Mouse (Mus musculus) liver, postnatal 0 days (tissue): ENCODE data around the gene Afg1l. TPM values are rescaled to one million over a fixed set of nuclear protein-coding genes. Genes with fewer than 3 reads are reported as not detected.
A peak's percentile ranks its signal among the peaks of the same experiment; 100 is the strongest.

ENCODE experiments used
- ATAC-seq: fragments of 200-750 bp; cut with Nextera tagmentation; 2 replicates; pipeline ENCODE4 v1.8.0; 2017; ENCODE audit warnings: mild to moderate bottlenecking, moderate library complexity
- DNase-seq: peaks from one replicate; pipeline ENCODE4 v3.0.0-alpha.2; 2016
- H3K27ac ChIP-seq: fragments of 300-500 bp; sonication (generic); 2 replicates; pipeline ENCODE4 v1.5.1; 2014; ENCODE audit warnings: antibody characterized with exemption, moderate library complexity, mild to moderate bottlenecking, low read depth
- H3K27me3 ChIP-seq: fragments of 300-500 bp; sonication (generic); 2 replicates; pipeline ENCODE4 v1.6.1; 2014; ENCODE audit warnings: low read length, control low read depth, mixed read lengths; ENCODE audit not compliant: insufficient read depth
- H3K36me3 ChIP-seq: fragments of 300-500 bp; sonication (generic); replicated peaks from 2 replicates; pipeline ENCODE4 v1.6.1; 2014; ENCODE audit warnings: mild to moderate bottlenecking, control low read depth, low read length, moderate library complexity, mixed read lengths; ENCODE audit not compliant: insufficient read depth
- H3K4me1 ChIP-seq: fragments of 300-500 bp; sonication (generic); 2 replicates; pipeline ENCODE4 v1.6.1; 2014; ENCODE audit warnings: antibody characterized with exemption, mild to moderate bottlenecking, control low read depth; ENCODE audit not compliant: insufficient read depth
- H3K4me2 ChIP-seq: fragments of 300-500 bp; sonication (generic); 2 replicates; pipeline ENCODE4 v1.6.1; 2014; ENCODE audit warnings: low read depth, mild to moderate bottlenecking, low read length, moderate library complexity, mixed read lengths
- H3K4me3 ChIP-seq: fragments of 300-500 bp; sonication (generic); 2 replicates; pipeline ENCODE4 v1.5.1; 2014; ENCODE audit warnings: low read depth, low read length
- H3K9ac ChIP-seq: fragments of 300-500 bp; sonication (generic); replicated peaks from 2 replicates; pipeline ENCODE4 v1.6.1; 2014; ENCODE audit warnings: mild to moderate bottlenecking, moderate library complexity
- H3K9me3 ChIP-seq: fragments of 300-500 bp; sonication (generic); 2 replicates; pipeline ENCODE4 v1.6.1; 2016; ENCODE audit warnings: mild to moderate bottlenecking, control low read depth, low read length, mixed read lengths
- CTCF ChIP-seq: sonication (generic); IDR thresholded peaks from 2 replicates; pipeline ENCODE4 v1.5.1; 2016; ENCODE audit warnings: antibody characterized with exemption, low read depth
- EP300 ChIP-seq: IDR thresholded peaks from 2 replicates; pipeline ENCODE4 v1.6.1; 2016; ENCODE audit warnings: antibody characterized with exemption, low read depth, mild to moderate bottlenecking
- WGBS: fragments of 180-500 bp; shearing (Covaris S2); extraction: QIAGEN DNeasy Blood & Tissue Kit; methylation state at CpG from one replicate; pipeline ENCODE4 v1.1.7; 2014; ENCODE audit not compliant: insufficient replicate concordance; 5-methylcytosine and 5-hydroxymethylcytosine counted together
- polyA plus RNA-seq: library from polyadenylated mRNA; unstranded; fragments of >200 nt; fragmentation: Nextera tagmentation; extraction: Ambion mirVana; gene quantifications from 2 replicates; pipeline ENCODE4 v1.2.1, GENCODE M21; 2015

Gene Afg1l
- polyA plus RNA-seq, 1 experiment from 2014 or later, result 2.9 TPM

- Histone ChIP-seq H3K4me3 (no peak overlapping the region), H3K4me1 (peaks cover 3% of the 10 kb centered on the region; the same call in 1 of the 2 replicates), H3K36me3 (no peaks in the 10 kb centered on the region), H3K27ac (no peak overlapping the region), H3K9me3 (no peaks in the 10 kb centered on the region), H3K9ac (no peak overlapping the region), H3K4me2 (no peak overlapping the region), H3K27me3 (no peaks in the 10 kb centered on the region)
- TF ChIP-seq EP300, result no peak
- no peak for TF ChIP-seq CTCF
- ATAC-seq (no peak), DNase-seq (no peak)
- WGBS, result 20% methylated on average over 4 of the region's 4 CpGs
Observed at GRCm38 (mm10) chr10:42293877-42294276, 184.5 kb downstream of the Afg1l start.

GRCm38 (mm10) chr10:42291360-42291759 is 187.0 kb downstream of the Afg1l start:
- Histone ChIP-seq H3K4me2 (no peak overlapping the region), H3K9ac (no peak overlapping the region), H3K27ac (no peak overlapping the region), H3K4me1 (peaks cover 3% of the 10 kb centered on the region; the same call in 1 of the 2 replicates), H3K4me3 (no peak overlapping the region), H3K36me3 (no peaks in the 10 kb centered on the region), H3K27me3 (no peaks in the 10 kb centered on the region), H3K9me3 (no peaks in the 10 kb centered on the region)
- DNase-seq (peak; percentile 79), ATAC-seq (peak; percentile 49)
- TF ChIP-seq EP300 (no peak), CTCF (peak; percentile 94)
- 61% methylated on average over 5 of the region's 5 CpGs for WGBS

- H3K4me3 ChIP-seq, result no peak overlapping the region
- no peak for ATAC-seq
- no peak for TF ChIP-seq EP300
- no peak for TF ChIP-seq CTCF
- no peak overlapping the region for H3K4me2 ChIP-seq
- no peaks in the 10 kb centered on the region for H3K27me3 ChIP-seq
- H3K4me1 ChIP-seq, result no peaks in the 10 kb centered on the region
- 60% methylated on average over 1 of the region's 1 CpGs for WGBS
- H3K9ac ChIP-seq, result no peak overlapping the region
- no peak for DNase-seq
- H3K27ac ChIP-seq, result no peak overlapping the region
- no peaks in the 10 kb centered on the region for H3K9me3 ChIP-seq
- H3K36me3 ChIP-seq, result no peaks in the 10 kb centered on the region
Observed at GRCm38 (mm10) chr10:42287666-42288065, 190.7 kb downstream of the Afg1l start.

- Histone ChIP-seq H3K36me3 (peaks cover 9% of the 10 kb centered on the region), H3K27me3 (peaks cover 3% of the 10 kb centered on the region; the same call in 1 of the 2 replicates), H3K9ac (peak overlapping the region; percentile 62), H3K4me2 (peak overlapping the region; percentile 100), H3K4me3 (peak overlapping the region; percentile 96), H3K9me3 (no peaks in the 10 kb centered on the region), H3K4me1 (peaks cover 14% of the 10 kb centered on the region), H3K27ac (peak overlapping the region; percentile 96)
- 3% methylated on average over 38 of the region's 38 CpGs for WGBS
- no peak for ATAC-seq
- no peak for DNase-seq
- no peak for TF ChIP-seq CTCF
- no peak for TF ChIP-seq EP300
Observed at GRCm38 (mm10) chr10:42278307-42278850, 200.0 kb downstream of the Afg1l start.

GRCm38 (mm10) chr10:42277476-42278306 is 200.7 kb downstream of the Afg1l start:
- WGBS, result under 1% methylated on average over 78 of the region's 78 CpGs
- ATAC-seq, result peak; percentile 83

More at GRCm38 (mm10) chr10:42277476-42278306, 200.7 kb downstream of the Afg1l start:
- peaks cover 21% of the 10 kb centered on the region for H3K4me1 ChIP-seq
- H3K9me3 ChIP-seq, result no peaks in the 10 kb centered on the region
- peak overlapping the region; percentile 100 for H3K4me2 ChIP-seq
- H3K4me3 ChIP-seq, result peak overlapping the region; percentile 96
- H3K27me3 ChIP-seq, result peaks cover 3% of the 10 kb centered on the region; the same call in 1 of the 2 replicates
- peak overlapping the region; percentile 96 for H3K27ac ChIP-seq
- H3K9ac ChIP-seq, result peak overlapping the region; percentile 95
- DNase-seq, result peak; percentile 97
- no peak for TF ChIP-seq EP300
- TF ChIP-seq CTCF, result no peak
- H3K36me3 ChIP-seq, result peaks cover 15% of the 10 kb centered on the region
